Mouse (Mus musculus): ENCODE data around the gene Dusp10.

Dusp10 gene

GRCm38 (mm10) chr1:184030070-184030802 lies 17.1 kb downstream of the Dusp10 start:
- no peak for DNase-seq (ENCODE audit: inconsistent age in 2 of 2, low spot score in 1 of 2)

DNA sequence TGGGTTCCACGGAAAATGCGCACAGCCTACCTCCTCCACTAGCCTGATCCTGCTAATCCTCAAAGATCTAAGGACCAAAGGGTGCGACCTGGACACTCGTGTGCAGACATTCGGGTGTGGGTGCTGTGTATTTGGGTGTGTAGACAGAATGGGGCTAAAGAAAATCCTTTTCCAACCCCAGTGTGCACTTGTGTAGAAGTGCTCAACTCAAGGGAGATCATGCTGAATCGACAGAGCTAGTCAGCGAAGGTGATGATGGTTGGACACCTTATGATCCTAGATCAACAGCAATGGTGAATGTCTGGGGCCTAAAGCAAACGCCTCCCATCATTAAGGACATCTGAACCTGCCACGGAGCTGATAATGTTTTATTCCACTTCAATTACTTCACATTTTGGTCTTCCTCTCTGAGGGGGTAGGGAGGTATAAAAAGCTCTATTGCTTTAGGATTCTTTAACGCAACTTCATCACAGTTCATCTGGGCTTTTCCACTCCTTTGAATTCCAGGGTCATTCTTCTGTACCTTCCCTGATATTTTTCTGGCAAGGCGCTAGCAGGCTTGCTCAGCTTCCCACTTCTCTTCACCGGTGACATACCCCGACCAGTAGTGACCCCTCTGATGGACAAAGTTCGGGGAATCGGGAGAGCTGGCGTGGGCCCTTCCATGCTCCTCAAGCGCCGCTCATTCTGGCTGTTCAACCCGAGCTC lies 19.7 kb downstream of the Dusp10 start:
- no peak for DNase-seq (ENCODE audit: inconsistent age in 2 of 2, low spot score in 1 of 2)

- DNase-seq (ENCODE audit: inconsistent age in 2 of 2, low spot score in 1 of 2): peak; percentile 87 to 95
Measured at GRCm38 (mm10) chr1:184033390-184034010, 20.4 kb downstream of the Dusp10 start.

GRCm38 (mm10) chr1:184034011-184034557 lies 21.0 kb downstream of the Dusp10 start, which contains the start of gene 1700056E22Rik:
Gene 1700056E22Rik (minus strand): TSS chr1:184034301.
- peak; percentile 100 for DNase-seq (ENCODE audit: inconsistent age in 2 of 2, low spot score in 1 of 2)

GRCm38 (mm10) chr1:184034741-184035181 lies 21.7 kb downstream of the Dusp10 start:
- peak; percentile 60 to 86 for DNase-seq (ENCODE audit: inconsistent age in 2 of 2, low spot score in 1 of 2)

DNA sequence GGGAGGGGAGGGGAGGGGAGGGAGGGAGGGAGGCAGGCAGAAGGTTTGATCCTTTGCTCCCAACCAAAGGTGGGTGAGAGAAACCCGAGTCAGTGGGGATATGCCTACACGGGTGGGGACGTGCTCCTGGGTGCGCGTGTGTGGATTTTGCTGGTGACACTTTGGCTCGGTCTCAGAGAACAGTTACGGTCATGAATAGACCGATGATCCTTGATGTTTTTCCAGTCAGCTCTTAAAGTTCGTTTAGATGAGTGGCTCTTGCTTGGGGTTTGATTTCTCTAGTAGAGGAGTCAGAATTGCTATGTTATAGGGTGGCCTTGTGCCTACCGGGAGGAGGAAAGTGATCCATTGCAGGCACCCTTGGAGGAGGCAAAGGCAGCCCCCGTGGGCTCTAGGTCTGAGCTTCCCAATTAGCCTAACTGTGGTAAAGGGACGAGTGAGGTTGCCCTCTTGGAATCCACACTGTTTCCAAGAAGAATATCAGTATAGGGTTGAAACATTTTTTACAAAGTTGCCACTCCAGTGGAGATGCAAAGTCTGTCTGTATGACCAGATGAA lies 22.3 kb downstream of the Dusp10 start:
- DNase-seq (ENCODE audit: inconsistent age in 2 of 2, low spot score in 1 of 2): peak in 1 of 2 experiments; percentile 71

DNA sequence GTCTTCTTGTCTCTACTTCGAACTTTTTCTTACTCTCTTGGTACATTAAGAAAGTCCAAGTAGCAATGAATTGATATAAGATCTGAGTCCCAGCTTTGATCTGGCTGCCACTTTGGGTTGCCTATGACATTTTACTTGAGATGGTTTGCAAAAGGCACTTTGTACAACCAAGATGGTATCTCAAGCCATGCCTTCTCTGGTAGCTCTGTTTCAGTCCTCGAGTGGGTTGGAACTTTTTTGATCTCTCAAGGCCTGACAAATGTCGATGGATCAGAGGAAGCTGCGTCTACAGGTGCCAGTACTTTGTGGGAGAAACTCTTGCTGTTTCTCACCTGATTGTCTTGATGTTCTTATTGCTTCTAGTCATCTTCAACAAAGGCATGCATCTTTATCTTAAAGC lies 24.7 kb downstream of the Dusp10 start:
- no peak for DNase-seq (ENCODE audit: inconsistent age in 2 of 2, low spot score in 1 of 2)

DNA sequence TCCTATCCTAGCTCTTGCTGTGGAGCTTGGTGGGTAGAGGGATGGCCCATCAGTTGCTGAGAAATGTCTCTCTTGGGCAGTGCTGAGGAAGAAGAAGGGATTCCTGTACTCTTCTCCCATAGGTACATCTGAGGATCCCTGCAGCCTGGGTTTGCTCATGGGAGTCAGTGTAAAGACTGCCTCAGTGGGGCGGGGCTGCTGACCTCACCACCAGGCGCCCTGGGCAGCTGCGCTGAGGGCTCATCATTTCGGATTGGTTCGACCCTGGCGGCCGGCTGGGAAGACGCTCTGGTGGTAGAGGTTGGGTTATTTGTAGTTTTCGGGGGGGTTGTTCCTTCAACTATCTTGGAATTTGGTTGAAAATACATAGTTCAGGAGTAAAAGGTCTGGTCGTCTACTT lies 26.2 kb downstream of the Dusp10 start:
- DNase-seq (ENCODE audit: inconsistent age in 2 of 2, low spot score in 1 of 2): peak in 1 of 2 experiments; percentile 26

GRCm38 (mm10) chr1:184040181-184040580 lies 27.1 kb downstream of the Dusp10 start:
- peak in 1 of 2 experiments; percentile 55 for DNase-seq (ENCODE audit: inconsistent age in 2 of 2, low spot score in 1 of 2)

DNA sequence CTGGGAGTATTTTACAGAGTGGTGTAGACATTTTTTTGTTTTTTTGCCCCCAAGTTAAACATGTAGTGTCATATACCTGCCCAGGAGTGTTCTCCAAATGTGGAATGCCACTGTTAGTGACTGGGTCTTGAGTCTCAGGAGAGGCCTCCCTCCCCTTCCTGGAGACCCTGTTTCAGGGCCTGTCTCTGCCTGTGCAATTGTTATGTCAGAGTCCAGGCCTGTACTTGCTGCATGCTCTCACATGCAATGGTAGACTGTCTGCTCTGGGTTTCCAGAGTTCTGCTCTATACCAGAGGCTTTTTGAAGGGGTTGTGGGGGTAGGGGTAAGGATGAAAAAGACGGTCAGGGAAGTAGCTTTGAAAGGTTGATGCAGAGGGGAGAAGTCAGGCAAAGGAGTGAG lies 27.8 kb downstream of the Dusp10 start:
- DNase-seq (ENCODE audit: inconsistent age in 2 of 2, low spot score in 1 of 2): peak in 1 of 2 experiments; percentile 52

- peak; percentile 88 to 94 for DNase-seq (ENCODE audit: inconsistent age in 2 of 2, low spot score in 1 of 2)
Measured at GRCm38 (mm10) chr1:184041778-184042573, 28.9 kb downstream of the Dusp10 start.

DNA sequence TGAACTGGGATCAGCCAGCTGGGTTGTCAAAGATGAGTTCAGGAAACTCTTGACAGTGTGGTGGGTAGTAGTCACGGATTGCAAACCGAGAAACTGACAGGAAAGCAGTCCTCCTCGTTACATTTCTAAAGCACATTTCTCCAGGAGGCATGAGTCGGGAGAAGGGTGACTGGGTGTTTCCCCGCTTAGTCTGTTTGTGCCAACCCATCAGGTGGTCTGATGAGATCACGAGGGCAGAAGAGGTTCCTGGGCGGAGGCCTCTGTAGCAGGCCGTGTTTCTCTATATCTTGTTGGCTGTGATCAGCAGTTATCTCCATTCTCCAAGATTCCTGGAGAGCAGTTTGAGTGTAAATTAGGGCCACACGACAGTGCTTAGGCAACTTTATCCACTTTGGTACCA lies 29.6 kb downstream of the Dusp10 start:
- no peak for DNase-seq (ENCODE audit: inconsistent age in 2 of 2, low spot score in 1 of 2)

DNA sequence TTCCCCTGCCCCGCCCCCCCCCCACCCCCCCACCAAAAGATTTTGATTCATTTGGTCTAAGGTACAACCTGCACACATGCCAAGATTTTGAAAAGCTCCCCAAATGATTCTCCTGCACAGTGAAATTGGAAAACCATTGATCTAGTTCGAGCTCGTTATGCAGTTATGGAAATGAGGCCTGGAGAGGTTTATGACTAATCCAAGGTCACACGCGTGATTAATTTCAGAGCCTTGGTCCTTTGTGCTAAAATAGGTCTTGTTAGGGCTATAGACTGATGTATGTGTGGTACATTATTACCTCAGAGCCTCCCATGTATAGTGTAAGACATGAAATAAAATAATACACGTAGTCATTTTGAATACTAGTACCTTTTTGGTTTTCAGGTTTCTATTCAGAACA lies 30.3 kb downstream of the Dusp10 start:
- DNase-seq (ENCODE audit: inconsistent age in 2 of 2, low spot score in 1 of 2): peak in 1 of 2 experiments; percentile 56

GRCm38 (mm10) chr1:184046070-184046677 lies 33.1 kb downstream of the Dusp10 start:
- peak in 1 of 2 experiments; percentile 26 for DNase-seq (ENCODE audit: inconsistent age in 2 of 2, low spot score in 1 of 2)

DNA sequence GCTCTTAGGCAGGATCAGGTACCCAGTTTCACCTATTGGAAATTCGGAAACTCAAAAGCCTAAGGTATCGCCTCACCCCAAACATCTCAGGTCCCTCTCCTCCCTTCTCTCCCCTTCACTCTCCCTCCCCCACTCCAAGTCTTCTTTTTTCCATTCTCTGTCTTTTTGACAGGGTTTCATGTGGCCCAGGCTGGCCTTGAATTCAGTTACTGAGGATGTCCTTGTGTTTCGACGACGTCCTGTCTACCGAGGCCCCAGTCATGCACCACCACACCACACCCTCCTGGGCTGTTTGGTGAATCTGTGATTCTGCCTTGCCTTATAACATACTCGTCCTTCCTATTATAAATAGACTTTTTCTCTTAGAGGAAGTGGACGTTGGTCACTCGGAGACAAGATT lies 34.7 kb downstream of the Dusp10 start:
- DNase-seq (ENCODE audit: inconsistent age in 2 of 2, low spot score in 1 of 2): peak; percentile 52 to 73

DNA sequence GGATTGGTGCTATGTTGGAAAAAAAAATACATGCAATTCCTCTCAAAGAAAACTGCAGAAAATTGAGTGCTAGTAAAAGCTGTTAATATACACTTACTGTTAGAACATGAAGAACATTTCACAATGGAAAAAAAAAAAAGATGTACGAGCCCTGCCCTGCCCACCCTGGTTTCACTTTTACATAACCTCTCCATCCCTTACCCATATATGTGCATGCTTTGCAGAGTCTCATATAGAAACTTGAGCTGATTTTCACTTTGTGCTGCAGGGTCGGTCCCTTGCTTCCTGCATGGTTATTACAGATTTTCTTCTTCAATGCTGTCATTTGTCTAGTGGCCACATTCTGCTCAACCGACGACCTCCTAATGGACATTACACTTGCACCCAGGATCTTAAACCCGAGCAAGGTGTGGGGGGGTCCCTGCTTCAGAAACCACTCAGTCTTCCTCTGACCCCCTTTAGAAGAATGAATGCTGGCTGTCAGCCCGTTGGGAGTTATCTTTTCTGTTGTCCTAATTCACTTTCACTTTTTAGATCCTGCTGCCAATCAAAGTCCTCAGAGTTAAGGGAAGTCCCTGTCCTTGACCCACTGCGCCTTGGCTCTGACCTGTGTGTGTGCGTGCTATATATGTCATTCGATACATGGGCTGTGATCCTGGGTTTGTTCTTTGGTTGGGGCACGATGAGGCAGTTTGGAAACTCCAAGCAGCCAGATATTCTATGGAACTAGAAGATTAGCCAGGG lies 35.7 kb downstream of the Dusp10 start:
- DNase-seq (ENCODE audit: inconsistent age in 2 of 2, low spot score in 1 of 2): peak in 1 of 2 experiments; percentile 69

- no peak for DNase-seq (ENCODE audit: inconsistent age in 2 of 2, low spot score in 1 of 2)
Measured at GRCm38 (mm10) chr1:184051286-184051685, 38.2 kb downstream of the Dusp10 start.

DNA sequence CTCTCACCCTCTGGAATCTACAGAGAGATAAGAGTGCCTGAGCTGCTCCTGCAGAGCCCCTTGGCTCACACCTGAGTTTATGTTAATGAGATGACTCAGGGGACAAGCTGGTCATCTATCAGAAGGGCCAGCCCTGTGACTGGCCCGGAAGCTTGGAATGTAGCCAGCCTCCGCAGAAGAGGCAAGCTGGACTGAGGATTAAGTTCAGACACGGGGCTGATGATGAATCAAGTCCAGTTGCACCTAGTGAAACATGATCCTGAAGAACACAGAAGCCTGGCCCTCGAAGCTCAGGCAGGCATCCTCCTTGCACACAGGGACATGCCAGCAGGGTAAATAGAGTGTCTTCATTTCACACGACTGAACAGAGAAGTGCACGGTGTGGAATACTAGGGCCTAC lies 38.7 kb downstream of the Dusp10 start:
- DNase-seq (ENCODE audit: inconsistent age in 2 of 2, low spot score in 1 of 2): peak; percentile 87 to 90

DNA sequence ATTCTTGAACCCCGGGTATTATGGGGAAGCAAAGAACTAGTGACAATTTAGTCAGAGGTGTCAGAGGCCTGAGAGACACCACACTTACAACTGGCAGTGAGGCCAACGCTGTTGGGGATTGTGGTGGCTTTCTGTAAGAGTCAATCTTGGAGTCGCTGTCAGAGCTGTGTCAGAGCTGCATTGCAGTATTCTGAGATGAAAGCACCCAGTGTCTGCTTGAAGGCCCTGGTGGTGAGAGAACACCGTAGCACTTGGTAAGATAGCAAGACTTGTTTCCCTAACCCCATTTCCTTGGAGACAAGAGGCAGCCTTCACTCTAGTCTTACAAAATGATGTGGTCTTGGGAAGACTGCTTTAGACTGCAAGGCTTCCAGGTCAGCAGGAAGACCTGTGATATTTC lies 39.2 kb downstream of the Dusp10 start:
- peak in 1 of 2 experiments; percentile 51 for DNase-seq (ENCODE audit: inconsistent age in 2 of 2, low spot score in 1 of 2)
